Mouse (Mus musculus): ENCODE data around the gene Nfia.

Gene Nfia

DNA sequence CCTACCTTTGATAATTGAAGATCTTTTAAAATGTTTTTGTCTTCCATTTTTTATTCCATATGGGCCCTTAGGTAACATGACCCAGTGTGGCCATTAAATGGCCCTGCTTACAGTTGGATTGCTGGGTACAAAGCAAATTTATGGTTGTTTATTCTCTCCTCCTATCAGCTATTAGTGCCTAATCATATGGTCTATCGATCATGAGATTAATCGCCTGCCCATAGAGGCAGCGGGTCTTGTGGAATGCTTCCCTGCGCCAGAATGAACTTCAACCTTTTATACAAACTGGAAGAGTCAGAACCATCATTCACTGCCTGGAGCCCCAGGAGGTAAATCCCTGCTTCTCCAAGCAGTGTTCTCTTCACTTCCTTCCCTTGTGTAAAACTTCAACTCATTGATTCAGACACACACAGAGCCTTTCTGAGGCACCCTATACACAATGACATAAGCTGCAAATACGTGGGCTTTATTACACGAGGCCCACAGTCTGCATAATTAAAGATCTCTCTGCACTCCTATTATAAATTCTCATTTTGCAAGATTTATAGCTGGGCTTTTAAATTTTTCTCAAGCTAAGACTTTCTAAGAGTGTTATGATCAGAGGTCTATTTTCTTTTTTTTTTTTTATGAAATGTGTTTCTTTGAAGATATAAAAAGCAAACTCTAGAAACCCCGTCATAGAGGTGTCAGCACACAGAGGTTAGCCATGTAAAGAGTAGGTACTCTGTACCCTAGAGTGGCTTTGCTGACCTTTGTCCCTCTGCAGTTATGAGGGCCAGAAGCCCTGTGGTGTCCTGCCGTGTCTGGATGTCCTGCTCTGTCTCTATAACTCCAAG lies 67.9 kb downstream of the Nfia start:
- peak; percentile 26 to 63 for DNase-seq

DNA sequence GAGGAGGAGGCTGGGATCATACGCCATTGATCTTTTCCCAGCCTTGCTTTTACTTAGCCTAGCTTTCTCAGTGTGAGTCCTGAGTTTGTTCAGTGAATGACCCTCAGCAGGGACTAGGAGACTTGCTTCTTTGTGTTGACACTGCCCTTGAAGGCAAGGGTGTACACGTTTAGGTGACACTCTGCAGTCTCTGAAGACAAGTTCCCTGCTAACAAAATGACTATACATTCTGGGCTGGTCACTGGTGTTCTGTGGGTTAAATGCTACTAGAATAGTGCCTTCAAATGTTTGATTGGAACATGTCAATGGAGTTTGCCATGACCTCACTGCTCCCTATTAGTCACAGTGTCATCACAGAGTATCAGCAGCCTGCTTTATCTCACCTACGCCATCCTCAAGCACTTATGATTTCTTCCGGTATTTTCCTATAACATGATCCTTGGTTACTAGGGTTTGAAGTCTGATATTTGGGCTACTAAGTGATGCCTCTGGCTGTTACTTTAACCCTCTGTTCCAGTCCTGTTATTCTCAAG lies 68.6 kb downstream of the Nfia start:
- no peak for DNase-seq

DNA sequence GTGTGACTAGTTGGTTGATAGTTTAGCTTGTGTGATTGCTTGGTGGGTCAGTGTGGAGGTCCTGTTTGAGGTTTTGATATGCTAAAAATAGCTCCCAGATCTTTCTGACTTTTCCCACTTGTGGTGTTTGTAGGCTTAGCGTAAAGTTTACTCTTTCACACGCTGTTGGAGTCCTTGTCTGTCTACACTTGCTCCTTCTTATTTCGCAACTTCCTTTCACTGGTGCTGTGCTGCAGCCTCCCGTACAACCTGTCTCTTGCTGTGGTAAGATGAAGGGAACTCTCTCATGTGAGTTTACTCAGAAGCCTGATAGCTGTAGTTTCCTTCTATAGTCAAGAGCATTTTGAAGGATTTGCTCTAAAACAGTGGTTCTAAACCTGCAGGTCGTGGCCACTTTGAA lies 69.2 kb downstream of the Nfia start:
- no peak for DNase-seq

DNA sequence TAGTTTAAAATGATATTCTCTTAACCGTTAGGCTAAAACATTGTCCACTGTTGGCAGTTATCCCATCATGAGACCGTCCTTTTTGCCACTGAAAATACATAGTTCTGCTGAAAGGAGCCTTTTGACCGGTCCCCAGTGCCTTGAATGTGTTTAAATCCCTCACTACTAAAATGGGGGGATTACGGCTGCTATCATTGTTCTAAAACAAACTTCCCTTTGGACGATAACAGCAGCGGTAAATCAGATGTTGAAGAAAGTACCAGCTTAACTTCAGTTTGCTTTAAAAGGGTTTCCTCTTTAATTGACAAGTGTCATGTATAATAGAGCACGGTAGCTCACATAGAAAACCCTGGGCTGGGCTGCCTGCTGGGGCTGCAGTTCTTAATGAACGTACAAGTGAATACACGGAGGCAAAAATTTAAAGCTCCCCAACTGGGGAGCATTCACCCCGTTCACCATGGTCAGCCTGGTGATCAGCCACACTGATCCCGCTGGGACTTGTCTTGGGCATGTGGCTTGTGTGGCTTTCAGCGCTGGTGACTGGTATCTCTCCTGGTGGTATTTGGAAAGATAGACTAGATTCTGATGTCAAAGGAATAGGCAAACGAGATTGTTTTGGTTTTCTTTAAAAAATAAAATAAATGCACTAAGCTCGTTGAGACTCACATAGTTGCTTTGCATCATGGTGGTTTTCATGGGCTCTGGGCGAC lies 71.6 kb downstream of the Nfia start:
- DNase-seq, result no peak

DNA sequence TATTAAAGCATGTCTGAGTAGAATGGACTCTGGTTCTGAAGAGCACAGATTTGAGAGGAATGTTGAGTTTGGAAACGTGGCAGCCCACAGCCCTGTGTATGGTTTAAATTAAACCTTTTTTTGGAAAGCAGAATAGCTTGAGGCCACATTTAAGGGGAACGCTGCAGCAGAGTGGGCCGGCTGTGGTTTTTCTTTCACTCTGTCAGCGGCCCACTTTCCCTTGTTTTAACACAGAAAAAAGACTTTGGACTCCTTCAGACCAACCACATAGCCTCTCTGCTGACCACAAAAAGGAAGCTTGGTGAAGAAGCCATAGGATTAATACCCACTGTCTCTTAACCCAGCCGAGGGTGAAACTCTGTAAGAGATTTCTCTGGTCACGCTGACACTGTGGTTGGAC lies 72.4 kb downstream of the Nfia start:
- DNase-seq, result no peak

DNA sequence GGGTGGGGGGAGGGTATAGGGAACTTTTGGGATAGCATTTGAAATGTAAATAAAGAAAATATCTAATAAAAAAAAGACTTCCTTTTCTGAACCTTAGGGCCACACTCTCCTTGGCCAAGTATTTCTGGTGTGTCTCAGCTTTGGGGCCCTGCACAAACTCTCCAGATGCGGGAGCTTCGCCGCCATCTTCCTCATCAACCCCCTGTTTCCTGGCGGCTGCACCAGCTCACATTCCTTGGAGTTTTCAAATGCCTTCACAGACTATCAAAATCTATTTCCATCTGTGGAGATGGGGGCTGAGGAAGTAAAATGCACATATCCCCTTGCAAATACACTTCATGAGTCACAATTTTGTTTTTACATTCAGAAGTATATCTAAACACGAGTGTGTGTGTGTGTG lies 75.1 kb downstream of the Nfia start:
- no peak for DNase-seq

DNA sequence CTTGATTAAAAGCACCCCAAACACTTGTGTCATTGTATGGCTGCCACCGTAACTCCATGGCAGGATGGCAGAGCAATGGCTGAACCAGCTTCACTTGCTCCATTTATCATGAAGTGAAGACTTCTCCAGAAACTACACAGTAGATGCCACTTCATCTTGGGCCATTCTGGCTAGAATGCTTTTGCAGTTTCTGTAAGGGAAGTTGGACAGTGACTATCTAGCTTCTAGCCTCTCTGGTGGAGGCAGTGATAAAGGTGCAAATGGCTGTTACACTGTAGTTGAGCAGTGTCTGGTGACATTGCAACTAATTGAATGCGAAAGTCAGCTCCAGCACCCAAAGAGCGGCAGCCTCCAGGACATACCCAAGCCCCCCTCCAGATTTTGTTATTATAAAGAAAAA lies 78.5 kb downstream of the Nfia start:
- DNase-seq, result no peak

DNA sequence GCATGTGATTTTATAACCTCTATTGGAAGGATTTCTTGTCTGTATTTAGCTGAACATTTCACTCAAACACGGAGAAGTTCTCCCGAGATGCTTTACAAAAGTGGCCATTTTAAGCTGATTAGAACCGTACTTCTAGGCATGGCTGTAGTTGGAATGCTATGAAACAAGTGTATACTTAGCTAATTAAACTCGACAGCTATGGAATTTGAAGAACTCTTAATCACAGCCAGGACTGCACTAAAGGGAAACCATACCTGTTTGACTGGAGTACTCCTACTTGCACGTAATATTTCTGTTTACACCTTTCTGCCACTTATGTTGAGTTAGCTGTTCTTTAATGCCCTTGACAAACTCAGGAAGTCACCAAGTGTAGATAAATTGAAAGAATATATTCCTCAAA lies 79.2 kb downstream of the Nfia start:
- DNase-seq, result no peak

DNA sequence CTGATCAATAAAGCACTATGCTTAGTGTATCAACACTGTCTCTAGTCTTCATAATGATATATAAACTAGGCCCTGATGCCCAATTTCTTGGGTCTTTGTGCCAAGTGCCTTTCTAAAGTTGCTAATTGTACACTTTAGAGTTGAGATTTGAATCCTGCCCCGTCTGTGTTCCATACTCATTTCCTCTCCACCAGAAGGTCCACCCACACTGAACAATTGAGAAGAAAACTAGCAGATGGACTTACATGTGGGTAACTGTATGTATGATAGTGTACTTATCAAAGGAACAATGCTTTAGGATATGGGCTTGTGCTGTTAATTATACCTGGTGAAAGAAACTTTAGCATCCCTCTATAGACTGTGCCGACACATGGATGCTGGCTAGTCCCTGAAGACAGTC lies 80.1 kb downstream of the Nfia start:
- DNase-seq, result no peak

DNA sequence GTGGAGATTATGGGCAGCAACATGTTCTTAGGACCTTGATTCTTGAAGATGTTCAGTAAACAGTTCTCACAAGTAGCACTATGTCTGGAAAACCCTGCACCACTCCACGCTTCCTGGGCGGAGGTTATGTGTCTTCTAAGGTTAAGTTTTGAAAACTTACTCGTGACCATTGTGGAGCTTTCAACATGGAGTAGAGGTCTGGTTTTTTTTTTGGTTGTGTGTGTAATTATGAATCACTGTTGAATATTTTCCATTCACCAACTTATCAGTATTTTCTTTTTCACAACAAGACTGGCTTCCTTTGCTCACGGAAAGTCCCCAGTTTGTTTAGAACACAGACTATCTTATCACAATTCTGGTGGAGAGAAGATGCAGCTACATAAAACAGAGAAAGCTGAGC lies 82.2 kb downstream of the Nfia start:
- DNase-seq, result no peak

DNA sequence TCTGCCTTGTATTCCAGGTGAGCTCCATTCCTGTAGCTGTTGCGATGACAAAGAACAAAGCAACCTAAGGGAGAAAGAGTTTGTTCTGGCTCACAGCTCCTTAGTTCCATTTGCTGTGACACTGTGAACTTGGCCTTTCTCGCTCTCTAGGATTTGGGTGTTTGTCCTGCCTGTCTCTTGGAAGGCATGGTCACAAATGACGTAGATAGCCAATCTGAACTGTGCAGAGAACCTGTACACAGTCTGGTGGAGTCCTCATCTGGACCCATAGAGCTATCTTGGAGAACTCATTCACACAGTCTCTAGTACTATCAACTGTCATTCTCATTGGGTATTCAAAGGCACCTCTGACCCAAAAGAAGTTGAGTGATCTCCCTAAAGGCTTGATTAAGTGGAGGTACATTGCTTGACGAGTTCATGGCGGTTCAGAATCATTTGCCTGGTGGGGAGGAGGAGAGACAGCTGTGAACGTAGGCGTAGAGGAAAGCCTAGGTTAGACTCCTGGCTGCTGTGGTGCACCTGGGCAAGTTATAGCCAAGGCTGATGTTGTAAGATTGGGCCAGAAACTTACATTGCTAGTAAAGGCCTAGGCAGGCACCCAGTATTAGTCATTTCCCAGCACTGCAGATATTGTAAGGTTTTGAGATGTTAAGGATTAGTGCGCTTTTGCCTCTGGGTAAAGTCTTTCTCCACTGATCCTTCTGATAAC lies 83.3 kb downstream of the Nfia start:
- DNase-seq, result no peak

DNA sequence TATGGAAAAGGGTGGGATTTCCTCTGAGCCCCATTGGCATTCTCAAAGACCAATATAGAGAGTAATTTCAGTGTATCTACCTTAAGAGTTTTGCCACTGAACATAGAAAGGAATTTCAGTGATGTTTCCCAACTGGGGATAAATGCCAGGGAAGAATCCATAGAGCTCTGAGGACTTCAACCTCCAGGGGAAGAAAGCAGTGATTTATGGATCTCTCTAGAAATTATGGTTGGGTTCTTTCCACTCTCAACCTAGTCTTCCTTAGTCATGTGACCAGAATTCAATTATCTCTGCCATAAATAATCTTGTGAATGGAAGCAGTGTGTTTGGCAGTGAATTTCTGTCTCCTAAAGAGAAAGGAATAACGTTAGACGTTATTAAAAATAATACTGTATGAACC lies 85.0 kb downstream of the Nfia start:
- no peak for DNase-seq

DNA sequence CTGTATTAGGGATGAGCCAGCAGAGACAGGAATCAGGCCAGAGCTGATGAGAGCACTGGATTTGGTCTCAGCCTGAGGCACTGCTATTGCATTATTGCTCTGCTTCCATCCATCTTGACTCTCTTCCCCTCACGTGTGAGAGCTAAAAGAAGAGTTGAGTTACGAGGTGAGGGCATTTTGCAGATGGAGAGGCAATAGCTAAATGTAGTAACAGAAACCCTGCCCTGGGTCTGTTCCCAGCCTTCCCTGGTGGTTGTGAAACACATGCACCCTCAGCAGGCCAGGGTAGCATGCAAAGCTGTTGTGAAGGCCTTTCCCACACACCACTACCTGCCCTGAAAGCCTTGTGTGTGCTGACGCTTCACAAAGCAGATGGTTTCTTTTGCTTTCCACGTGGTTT lies 86.9 kb downstream of the Nfia start:
- no peak for DNase-seq

DNA sequence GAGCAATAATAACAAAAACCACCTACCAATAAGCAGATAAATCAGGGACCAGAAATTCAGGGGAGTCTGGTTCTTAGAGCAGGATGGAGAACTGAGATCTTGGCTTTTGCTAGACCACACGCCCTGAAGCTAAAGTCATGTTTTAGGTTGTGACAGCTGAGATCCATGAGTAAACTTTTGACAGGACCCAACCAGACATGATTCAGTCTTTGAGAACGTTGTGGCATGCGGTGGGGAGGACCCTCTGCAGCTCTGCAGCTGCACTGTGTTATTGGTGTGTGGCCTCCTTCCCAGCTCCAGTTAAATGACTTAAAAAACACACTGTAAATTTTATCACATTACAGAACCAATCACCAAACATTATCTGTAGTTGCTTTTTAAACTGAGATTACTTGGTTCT lies 87.8 kb downstream of the Nfia start:
- DNase-seq, result no peak

DNA sequence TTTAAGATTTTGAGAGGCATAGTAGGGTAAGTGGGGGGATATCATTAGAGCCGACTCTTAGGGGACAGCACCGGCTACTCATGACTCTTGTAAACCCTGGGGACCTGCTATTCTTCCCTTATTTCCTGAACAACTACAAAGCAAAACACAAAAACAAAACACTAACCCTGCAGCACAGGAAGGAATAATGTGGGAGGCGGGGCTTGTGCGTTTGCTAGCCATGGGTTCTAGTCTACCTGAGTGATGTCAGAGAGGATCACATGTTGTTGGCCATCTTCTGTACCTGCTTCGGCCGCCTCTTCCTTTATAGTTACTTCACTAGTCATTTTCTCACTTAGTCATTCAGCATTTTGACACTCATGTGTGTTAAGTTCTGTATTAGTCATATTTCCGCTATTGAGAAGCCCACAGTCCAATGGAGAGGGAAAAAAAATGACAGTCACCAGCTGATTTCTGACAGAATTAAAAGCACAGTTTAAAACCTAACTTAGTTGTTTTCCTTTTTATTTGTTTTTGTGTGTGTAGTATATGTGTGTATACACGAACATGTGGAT lies 88.3 kb downstream of the Nfia start:
- no peak for DNase-seq

DNA sequence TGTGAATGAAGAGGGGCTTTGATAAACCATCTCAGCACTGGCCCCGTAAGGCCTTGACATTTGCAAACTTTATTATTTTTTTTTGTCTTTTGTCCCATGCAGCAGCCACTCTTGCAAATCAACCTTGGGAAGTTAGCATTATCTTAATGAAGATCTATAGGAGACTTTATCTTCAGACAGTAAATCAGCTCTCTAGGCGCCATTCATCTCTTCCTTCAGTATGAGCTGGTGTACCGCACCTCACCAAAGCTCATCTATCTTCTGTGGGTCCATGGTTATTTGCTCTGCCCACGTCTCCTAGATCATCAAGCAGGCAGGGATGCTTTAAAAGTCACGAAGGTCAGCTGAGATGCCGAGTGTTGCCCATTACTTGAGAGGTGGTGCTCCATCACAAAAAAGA lies 89.8 kb downstream of the Nfia start:
- DNase-seq, result no peak

DNA sequence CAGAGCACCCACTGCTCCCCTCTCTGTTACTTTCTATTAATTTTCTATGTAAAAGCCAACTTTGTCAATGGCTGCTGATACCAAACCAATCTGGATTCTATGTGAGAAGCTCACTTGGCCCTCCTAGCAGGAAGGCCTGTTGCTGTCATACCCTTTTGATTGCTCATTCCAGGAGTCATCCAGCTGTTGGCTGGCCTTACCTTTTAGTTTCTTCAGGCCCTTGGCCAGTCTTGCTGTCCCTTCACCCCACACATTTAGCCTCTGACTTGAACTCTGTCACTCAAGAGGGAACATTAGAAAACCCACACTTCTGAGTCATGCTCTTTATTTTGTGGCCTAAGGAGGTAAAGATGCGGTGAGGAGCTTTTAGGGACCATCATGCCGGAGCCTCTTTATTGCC lies 91.7 kb downstream of the Nfia start:
- DNase-seq, result no peak

DNA sequence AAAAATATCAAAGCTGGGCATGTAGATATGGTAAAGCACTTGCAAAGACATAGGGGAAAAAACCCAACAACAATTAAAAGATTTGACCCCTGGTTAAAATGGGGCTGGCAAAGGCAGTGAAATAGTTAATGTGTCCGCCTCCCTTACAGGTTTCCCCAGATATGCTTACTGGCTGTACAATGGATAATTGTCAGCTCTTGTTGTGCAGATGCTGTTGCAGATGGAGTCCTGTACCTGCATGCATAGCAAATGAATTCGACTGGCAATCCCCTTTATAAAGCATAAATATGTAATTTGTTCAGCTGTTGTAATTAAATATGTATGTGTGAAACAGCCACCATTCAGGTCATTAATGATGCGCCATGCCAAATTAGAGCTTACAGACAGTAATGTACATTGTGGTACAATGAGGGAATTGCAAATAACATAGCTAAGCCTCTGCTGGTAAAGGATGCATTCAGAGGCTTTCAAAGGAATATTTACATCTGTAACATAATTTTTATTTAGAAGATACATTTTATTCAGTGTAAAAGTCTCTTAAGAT lies 92.9 kb downstream of the Nfia start:
- DNase-seq, result no peak

DNA sequence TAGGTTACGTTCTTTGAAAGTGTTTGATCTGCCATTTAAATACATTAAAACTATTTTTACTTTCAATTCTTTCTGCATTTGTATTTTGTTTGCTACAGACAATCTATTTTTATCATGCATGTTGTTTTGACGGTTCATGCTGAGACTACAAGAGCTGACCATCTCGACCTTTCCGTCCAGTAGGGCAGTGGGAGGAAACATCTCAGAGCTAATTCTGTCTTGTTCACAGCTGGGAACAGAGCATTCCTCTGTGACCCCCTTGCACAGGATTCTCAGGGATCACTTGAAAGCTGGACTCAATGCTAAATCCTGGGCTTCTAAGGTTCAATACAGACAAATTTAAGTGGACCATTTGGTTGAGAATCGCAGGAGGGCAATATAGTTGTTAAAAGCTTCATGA lies 93.9 kb downstream of the Nfia start:
- DNase-seq, result peak; percentile 57 to 83

DNA sequence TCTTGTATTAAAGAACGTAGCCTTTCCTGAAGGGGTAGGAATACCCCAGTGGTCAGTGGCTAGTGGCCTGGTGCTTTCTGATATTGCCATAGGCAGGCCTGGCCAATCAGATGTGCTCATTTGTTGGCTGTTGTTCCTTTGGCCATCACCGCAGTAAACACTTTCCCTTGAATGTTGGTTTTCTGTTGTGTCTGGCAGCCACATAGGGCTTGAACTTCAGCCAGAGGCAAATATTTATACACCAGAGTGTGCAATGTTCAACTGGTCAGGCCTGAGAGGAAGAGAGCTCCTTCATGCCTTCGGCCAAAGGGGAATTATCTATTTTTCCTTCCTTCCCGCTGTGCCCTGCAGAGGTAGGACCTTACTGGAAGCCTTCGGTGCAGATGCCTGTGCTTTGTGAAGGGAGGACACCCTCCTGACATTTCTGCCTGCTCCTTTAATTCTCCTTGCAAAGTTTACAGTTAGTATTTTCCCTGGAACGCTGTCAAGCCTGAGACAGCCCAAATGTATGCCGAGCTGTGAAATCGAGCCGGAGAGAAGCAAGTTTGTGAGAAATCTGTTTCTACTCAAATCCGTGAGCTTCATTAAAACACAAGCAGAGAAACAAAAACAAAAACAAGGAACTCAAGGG lies 95.9 kb downstream of the Nfia start:
- DNase-seq, result peak; percentile 63 to 72

DNA sequence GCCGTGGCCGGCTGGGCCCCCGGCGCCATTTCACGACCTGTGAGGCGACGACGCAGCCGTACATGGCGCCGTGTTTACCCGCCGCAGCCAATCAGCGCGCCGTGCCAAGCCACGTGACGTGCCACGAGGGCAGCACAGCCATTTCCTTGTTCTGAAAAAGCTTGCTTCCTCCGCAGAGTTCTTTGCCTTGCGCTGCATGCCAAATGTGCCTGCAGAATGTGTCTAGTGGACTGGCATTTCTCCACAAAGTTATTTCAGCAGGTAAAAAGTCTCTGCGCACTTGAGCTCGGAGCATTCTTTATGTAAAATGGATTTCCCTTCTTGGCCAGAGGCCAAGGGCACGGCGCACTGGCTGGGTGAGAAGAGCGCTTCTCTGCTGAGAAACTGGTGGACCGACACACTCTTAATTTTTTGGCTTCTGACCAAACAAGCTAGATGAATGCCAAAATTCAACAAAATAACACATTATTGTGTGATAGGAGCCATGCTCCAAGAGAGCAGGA lies 96.5 kb downstream of the Nfia start:
- peak; percentile 97 to 98 for DNase-seq

DNA sequence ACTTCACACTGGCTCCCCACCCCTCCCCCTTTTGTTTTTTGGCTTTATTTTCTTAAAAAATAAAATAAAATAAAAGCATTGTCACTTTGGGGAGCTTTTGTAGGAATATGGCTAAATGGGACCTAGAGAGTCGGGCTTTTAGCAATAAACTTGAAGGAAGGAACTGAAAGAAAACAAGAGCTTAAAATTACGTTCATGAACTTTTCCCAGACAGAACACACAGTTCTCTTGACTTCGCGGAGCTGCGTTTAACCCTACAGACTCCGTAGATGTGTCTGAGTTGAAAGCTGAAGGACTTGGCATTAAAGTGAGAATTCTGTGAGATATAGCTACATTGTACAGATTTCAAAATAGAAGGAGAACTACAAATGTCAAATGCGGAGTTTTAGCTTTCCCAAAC lies 96.9 kb downstream of the Nfia start:
- DNase-seq, result no peak
